Mouse (Mus musculus) megakaryocyte-erythroid progenitor cell, adult 5-6 weeks (primary cell): Measurements from ENCODE around the gene Ube2d3. TPM values are rescaled to one million over a fixed set of nuclear protein-coding genes. Genes with fewer than 3 reads are reported as not detected.

ENCODE experiments used
- ATAC-seq: replicated peaks from 2 replicates; pipeline ENCODE4 v1.8.0; 2016; ENCODE audit warnings: mild to moderate bottlenecking, inconsistent platforms; ENCODE audit not compliant: severe bottlenecking, poor library complexity, low FRiP score, low TSS enrichment
- total RNA-seq, 2 experiments: library from RNA; stranded (forward) in 1 of 2; stranded (reverse) in 1 of 2; fragments of 200-1000, 215-1000 nt in 1 of 2; fragments of >200 nt in 1 of 2; fragmentation: Nextera tagmentation in 1 of 2; gene quantifications; 2 replicates each; pipeline ENCODE4 v1.2.3; 2014 to 2017

Ube2d3 gene
- total RNA-seq (2014; fragmentation: Nextera tagmentation), result 296 and 439 TPM in 2 replicates
- total RNA-seq (2017), result 697 and 1,018 TPM in 2 replicates

- peak; percentile 85 for ATAC-seq
Measured at GRCm38 (mm10) chr3:135437758-135438495, at the start of gene Ube2d3. Ube2d3 (plus strand) TSS chr3:135438149.

GRCm38 (mm10) chr3:135393186-135393585 lies 44.8 kb upstream of the Ube2d3 start:
- ATAC-seq, result no peak

GRCm38 (mm10) chr3:135395085-135395484 lies 42.9 kb upstream of the Ube2d3 start:
- no peak for ATAC-seq

GRCm38 (mm10) chr3:135396081-135396480 lies 41.9 kb upstream of the Ube2d3 start:
- ATAC-seq, result no peak

- ATAC-seq, result no peak
Measured at GRCm38 (mm10) chr3:135397112-135397511, 40.8 kb upstream of the Ube2d3 start.

GRCm38 (mm10) chr3:135402201-135402658 lies 35.7 kb upstream of the Ube2d3 start:
- ATAC-seq, result peak; percentile 90

GRCm38 (mm10) chr3:135403211-135403610 lies 34.7 kb upstream of the Ube2d3 start:
- no peak for ATAC-seq

- ATAC-seq, result no peak
Measured at GRCm38 (mm10) chr3:135403856-135404255, 34.1 kb upstream of the Ube2d3 start.

GRCm38 (mm10) chr3:135404599-135404998 lies 33.4 kb upstream of the Ube2d3 start:
- no peak for ATAC-seq

- ATAC-seq, result no peak
Measured at GRCm38 (mm10) chr3:135407351-135407750, 30.6 kb upstream of the Ube2d3 start.

GRCm38 (mm10) chr3:135409219-135409618 lies 28.7 kb upstream of the Ube2d3 start:
- no peak for ATAC-seq

GRCm38 (mm10) chr3:135411056-135411455 lies 26.9 kb upstream of the Ube2d3 start:
- no peak for ATAC-seq

GRCm38 (mm10) chr3:135411824-135412223 lies 26.1 kb upstream of the Ube2d3 start:
- no peak; the same call in 1 of the 2 replicates for ATAC-seq

- ATAC-seq, result no peak; the same call in 1 of the 2 replicates
Measured at GRCm38 (mm10) chr3:135417245-135417644, 20.7 kb upstream of the Ube2d3 start.

GRCm38 (mm10) chr3:135417799-135418198 lies 20.1 kb upstream of the Ube2d3 start:
- no peak for ATAC-seq

GRCm38 (mm10) chr3:135420542-135421309 lies 17.2 kb upstream of the Ube2d3 start:
- ATAC-seq, result no peak

- ATAC-seq, result no peak
Measured at GRCm38 (mm10) chr3:135421310-135421594, 16.7 kb upstream of the Ube2d3 start.

GRCm38 (mm10) chr3:135422232-135422855 lies 15.6 kb upstream of the Ube2d3 start:
- peak; percentile 11; the same call in 1 of the 2 replicates for ATAC-seq

GRCm38 (mm10) chr3:135422856-135423607 lies 14.9 kb upstream of the Ube2d3 start:
- peak; percentile 78 for ATAC-seq
